Mouse (Mus musculus) ES-E14 (cell line): ENCODE measurements around the gene Fam198a. TPM values are rescaled to one million over a fixed set of nuclear protein-coding genes. Genes with fewer than 3 reads are reported as not detected.

Source experiments
- DNase-seq: peaks from one replicate; pipeline ENCODE4 v3.0.0-alpha.2; 2013; ENCODE audit warnings: low read depth, low spot score
- H3K27ac ChIP-seq: 2 replicates; pipeline ENCODE4 v1.5.1; 2012; ENCODE audit warnings: low read depth, mild to moderate bottlenecking, low read length, moderate library complexity, mixed read lengths; ENCODE audit not compliant: poor library complexity, insufficient read depth, severe bottlenecking
- H3K36me3 ChIP-seq: 2 replicates; pipeline ENCODE4 v1.6.1; 2012; ENCODE audit warnings: mild to moderate bottlenecking, low read length, moderate library complexity, mixed read lengths; ENCODE audit not compliant: control insufficient read depth, poor library complexity, insufficient read depth, severe bottlenecking
- H3K4me1 ChIP-seq, 2 experiments: fragments of 150-350 bp in 1 of 2; sonication (generic) in 1 of 2; 2 replicates each; pipeline ENCODE4 v1.6.1; 2012; ENCODE audit warnings: low read length in 2 of 2, mild to moderate bottlenecking in 1 of 2, mixed read lengths in 1 of 2; ENCODE audit not compliant: control insufficient read depth in 2 of 2, insufficient read depth in 2 of 2, poor library complexity in 1 of 2
- H3K4me3 ChIP-seq, 2 experiments: fragments of 150-350 bp in 1 of 2; sonication (generic) in 1 of 2; 2 replicates each; pipeline ENCODE4 v1.5.1; 2012; ENCODE audit warnings: low read length in 2 of 2, low read depth in 1 of 2, mild to moderate bottlenecking in 1 of 2, mixed read lengths in 1 of 2; ENCODE audit not compliant: insufficient read depth in 1 of 2, poor library complexity in 1 of 2, severe bottlenecking in 1 of 2
- H3K9ac ChIP-seq: 2 replicates; pipeline ENCODE4 v1.6.1; 2012; ENCODE audit warnings: low read depth, mild to moderate bottlenecking, low read length, mixed read lengths; ENCODE audit not compliant: poor library complexity, insufficient read depth, severe bottlenecking
- H3K9me3 ChIP-seq: fragments of 150-350 bp; sonication (generic); 2 replicates; pipeline ENCODE4 v1.6.1; 2012; ENCODE audit warnings: low read depth, mild to moderate bottlenecking, low read length; ENCODE audit not compliant: control insufficient read depth, insufficient read depth
- CHD2 ChIP-seq: IDR thresholded peaks from 2 replicates; pipeline ENCODE4 v1.6.1; 2014; ENCODE audit warnings: mild to moderate bottlenecking, low read depth, low read length, inconsistent platforms
- HCFC1 ChIP-seq: IDR thresholded peaks from 2 replicates; pipeline ENCODE4 v1.6.1; 2012; ENCODE audit warnings: low read length, inconsistent platforms, borderline replicate concordance; ENCODE audit not compliant: insufficient read depth
- MAFK ChIP-seq: IDR thresholded peaks from 2 replicates; pipeline ENCODE4 v1.6.1; 2014; ENCODE audit warnings: mild to moderate bottlenecking, low read depth, low read length, inconsistent platforms; ENCODE audit not compliant: insufficient read depth
- ZC3H11A ChIP-seq: IDR thresholded peaks from 2 replicates; pipeline ENCODE4 v1.6.1; 2012; ENCODE audit warnings: low read depth, mild to moderate bottlenecking, inconsistent platforms, low read length, borderline replicate concordance
- ZNF384 ChIP-seq: IDR thresholded peaks from 2 replicates; pipeline ENCODE4 v1.6.1; 2012; ENCODE audit warnings: low read depth, low read length, inconsistent platforms
- in situ Hi-C, 2 experiments: fragments of 600-800 bp; cut with MboI; formaldehyde crosslinking; loops; one replicate each; pipeline ENCODE4 v1.15.1; 2025; ENCODE audit warnings: low sequenced_read_pairs in 2 of 2, inconsistent platforms in 1 of 2; ENCODE audit not compliant: unreplicated experiment in 2 of 2
- total RNA-seq: library from RNA; depleted of rRNA; stranded (reverse); fragments of 300-350 nt; gene quantifications from 2 replicates; pipeline ENCODE4 v1.2.3, GENCODE M21; 2012

The Fam198a gene
- total RNA-seq, 1 experiment, result 0.36 TPM

DNA sequence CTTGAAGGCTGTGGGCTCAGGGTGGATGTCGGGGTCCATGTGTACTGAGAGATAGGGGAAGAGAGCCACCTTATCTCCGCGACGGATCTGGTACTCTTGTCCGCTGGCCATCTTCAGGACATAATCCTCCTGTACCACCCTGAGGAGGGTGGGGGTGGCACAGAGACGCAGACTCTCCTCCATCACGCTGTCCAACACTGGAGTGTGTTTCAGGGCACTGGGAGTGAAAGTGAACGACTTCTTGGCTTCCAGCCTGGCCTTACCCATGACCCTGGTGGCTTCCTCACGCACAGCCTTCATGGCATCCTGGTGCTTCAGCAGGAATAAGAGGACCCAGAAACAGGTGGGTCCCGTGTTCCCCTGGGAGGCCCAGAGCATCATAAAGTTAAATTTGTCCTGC lies 35.7 kb upstream of the Fam198a start:
- Histone ChIP-seq H3K4me3 (no peak overlapping the region), H3K9ac (no peak overlapping the region), H3K9me3 (no peaks in the 10 kb centered on the region), H3K27ac (no peak overlapping the region), H3K4me1 (peaks cover 0 to 8% of the 10 kb centered on the region in 2 experiments; a peak in 2 of 4 replicates), H3K36me3 (no peaks in the 10 kb centered on the region)
- DNase-seq, result no peak
- in situ Hi-C loops, result no loop called here
- no peak for TF ChIP-seq HCFC1
- no peak for TF ChIP-seq CHD2
- TF ChIP-seq ZNF384, result no peak
- no peak for TF ChIP-seq MAFK
- no peak for TF ChIP-seq ZC3H11A

GRCm38 (mm10) chr9:121916102-121916501 lies 34.7 kb upstream of the Fam198a start, which contains the start of gene Cyp8b1:
Gene Cyp8b1, minus strand, starts transcription at chr9:121916305.
- DNase-seq, result no peak
- no peaks in the 10 kb centered on the region for H3K9me3 ChIP-seq
- no peak within 1 kb of the TSS for H3K9ac ChIP-seq
- H3K36me3 ChIP-seq, result no peaks in the 10 kb centered on the region
- TF ChIP-seq ZNF384 (no peak), ZC3H11A (no peak), HCFC1 (no peak)
- in situ Hi-C loops, result no loop called here
- H3K4me1 ChIP-seq, result peaks cover 0 to 10% of the 10 kb centered on the region in 2 experiments; a peak in 2 of 4 replicates
- H3K27ac ChIP-seq, result no peak within 1 kb of the TSS
- H3K4me3 ChIP-seq, result no peak within 1 kb of the TSS

- Histone ChIP-seq H3K9me3 (no peaks in the 10 kb centered on the region), H3K4me1 (peaks cover 0 to 10% of the 10 kb centered on the region in 2 experiments; a peak in 2 of 4 replicates), H3K36me3 (no peaks in the 10 kb centered on the region), H3K4me3 (no peak overlapping the region), H3K27ac (no peak overlapping the region), H3K9ac (no peak overlapping the region)
- in situ Hi-C loops, result no loop called here
- DNase-seq, result peak; percentile 41
- TF ChIP-seq ZNF384 (no peak), MAFK (no peak), HCFC1 (no peak), CHD2 (no peak), ZC3H11A (no peak)
These were observed 31.7 kb upstream of the Fam198a start for GRCm38 (mm10) chr9:121919027-121919501.

DNA sequence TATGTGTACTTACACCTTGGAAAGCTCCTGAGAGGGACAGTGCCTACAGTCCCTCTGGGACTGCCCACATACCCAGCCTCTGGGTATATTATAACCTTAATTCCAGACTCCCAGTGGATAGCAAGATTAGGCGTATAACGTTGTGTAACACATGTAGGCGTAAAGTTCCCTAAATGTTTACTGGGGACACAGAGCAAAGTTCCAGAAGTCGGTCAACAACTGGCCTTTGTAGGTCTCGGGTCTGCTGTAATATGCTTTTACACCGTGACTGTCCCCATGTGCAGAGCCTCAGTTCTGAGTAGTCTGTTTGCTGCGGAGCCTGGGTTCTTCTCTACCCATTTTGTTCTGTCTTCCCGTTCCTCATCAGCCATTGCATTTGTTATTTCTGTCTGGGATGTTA lies 27.3 kb upstream of the Fam198a start:
- Histone ChIP-seq H3K27ac (no peak overlapping the region), H3K36me3 (no peaks in the 10 kb centered on the region), H3K9me3 (no peaks in the 10 kb centered on the region), H3K9ac (no peak overlapping the region), H3K4me3 (no peak overlapping the region), H3K4me1 (peaks cover 0 to 7% of the 10 kb centered on the region in 2 experiments; a peak in 2 of 4 replicates)
- in situ Hi-C loops, result no loop called here
- no peak for TF ChIP-seq CHD2
- TF ChIP-seq ZC3H11A, result no peak
- no peak for TF ChIP-seq ZNF384
- TF ChIP-seq MAFK, result no peak
- no peak for TF ChIP-seq HCFC1
- no peak for DNase-seq

DNA sequence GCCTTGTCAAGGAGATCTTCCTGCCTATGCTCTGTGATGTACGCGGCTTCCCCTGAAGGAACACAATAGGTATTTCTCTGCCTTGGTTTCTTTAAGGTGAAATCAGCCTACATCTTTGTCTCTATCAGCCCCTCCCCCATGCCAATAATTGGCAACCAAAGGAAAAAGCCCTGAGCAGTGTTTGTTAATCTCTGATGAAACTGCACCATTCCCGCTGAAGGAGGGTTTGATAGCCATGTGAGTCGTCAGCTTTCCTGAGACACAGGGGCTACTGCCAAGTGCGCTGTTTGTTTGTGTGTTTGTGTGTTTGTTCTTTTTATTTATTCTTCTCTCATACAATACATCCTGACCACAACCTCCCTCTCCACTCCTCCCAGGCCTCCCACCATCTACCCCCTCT lies 26.9 kb upstream of the Fam198a start:
- Histone ChIP-seq H3K27ac (no peak overlapping the region), H3K9ac (no peak overlapping the region), H3K4me3 (no peak overlapping the region), H3K9me3 (no peaks in the 10 kb centered on the region), H3K4me1 (peaks cover 0 to 5% of the 10 kb centered on the region in 2 experiments; a peak in 2 of 4 replicates), H3K36me3 (no peaks in the 10 kb centered on the region)
- in situ Hi-C loops, result no loop called here
- TF ChIP-seq CHD2, result no peak
- no peak for TF ChIP-seq HCFC1
- no peak for TF ChIP-seq ZNF384
- no peak for TF ChIP-seq ZC3H11A
- TF ChIP-seq MAFK, result no peak
- DNase-seq, result no peak
